In the genomic region with DNA sequence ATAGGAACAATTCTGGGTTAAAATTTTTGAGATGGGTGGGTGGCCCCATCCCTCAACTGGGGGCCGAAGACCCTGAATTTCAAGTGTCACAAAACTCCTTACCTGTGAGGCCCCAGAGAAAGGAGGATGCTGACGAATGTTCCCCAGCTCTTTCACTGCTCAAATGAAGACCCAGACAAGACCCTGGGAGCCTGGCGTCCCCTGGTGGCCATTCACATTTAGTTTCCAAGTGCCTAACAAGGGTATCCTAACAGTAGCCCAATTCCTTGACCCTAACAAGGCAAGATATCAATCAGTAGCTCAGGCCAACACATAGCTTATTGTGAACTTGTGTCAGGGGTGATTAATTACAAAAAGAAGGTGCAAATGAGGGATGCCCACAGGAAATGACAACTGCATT, we compare ENCODE assay signal across 8 mouse cellular contexts.
DNase-seq lines count a peak whose midpoint lies in the region; ATAC-seq and TF ChIP-seq lines count a peak whose summit lies in the region.

No protein-coding gene starts in this region.

- POLR2A ChIA-PET in Patski (lab: Charles Lee) = no interaction called here

- DNase-seq in hindbrain, embryonic 10.5 days (ENCODE audit: low spot score) = peak; percentile 54
- DNase-seq in 3T3-L1 (ENCODE audit: low read depth, low spot score) = peak; percentile 33
- DNase-seq in Patski (ENCODE audit: low read depth, low spot score) = no peak
- peak; percentile 41 to 64 for DNase-seq in cerebellum, postnatal 4 days (ENCODE audit: low spot score in 2 of 2)
- DNase-seq in hindbrain, postnatal 0 days (ENCODE audit: low spot score) = peak; percentile 60
- DNase-seq in neural tube, embryonic 11.5 days (ENCODE audit: low spot score) = peak; percentile 66

- no peaks in the 10 kb centered on the region for H3K27me3 ChIP-seq in hindbrain, embryonic 10.5 days (ENCODE audit: insufficient read depth, poor library complexity, severe bottlenecking)
- H3K27me3 ChIP-seq in hindbrain, embryonic 13.5 days = no peaks in the 10 kb centered on the region
- peaks cover 19% of the 10 kb centered on the region for H3K27me3 ChIP-seq in Patski
- H3K27me3 ChIP-seq in hindbrain, postnatal 0 days (ENCODE audit: insufficient read depth, low read length) = no peaks in the 10 kb centered on the region
- H3K27me3 ChIP-seq in neural tube, embryonic 11.5 days (ENCODE audit: control insufficient read depth, insufficient read depth, low read length) = no peaks in the 10 kb centered on the region

- H3K9ac ChIP-seq in hindbrain, embryonic 13.5 days = no peak overlapping the region
- H3K9ac ChIP-seq in hindbrain, postnatal 0 days (replicated peaks; ENCODE audit: low read length) = no peak overlapping the region
- H3K9ac ChIP-seq in neural tube, embryonic 11.5 days (ENCODE audit: low read length) = no peak overlapping the region

- 28% methylated on average over 3 of the region's 3 CpGs for WGBS in hindbrain, embryonic 10.5 days
- 25% methylated on average over 3 of the region's 3 CpGs for WGBS in hindbrain, embryonic 13.5 days
- 34% methylated on average over 3 of the region's 3 CpGs for WGBS in hindbrain, postnatal 0 days
- 32% methylated on average over 3 of the region's 3 CpGs for WGBS in neural tube, embryonic 11.5 days

- TF ChIP-seq CTCF in Patski (IDR thresholded peaks at IDR 0.05) = peak; percentile 72
- TF ChIP-seq CTCF in hindbrain, postnatal 0 days (IDR thresholded peaks at IDR 0.05; ENCODE audit: low read depth) = peak; percentile 90

- no peaks in the 10 kb centered on the region for H3K9me3 ChIP-seq in hindbrain, embryonic 10.5 days
- no peaks in the 10 kb centered on the region for H3K9me3 ChIP-seq in hindbrain, embryonic 13.5 days
- no peaks in the 10 kb centered on the region for H3K9me3 ChIP-seq in hindbrain, postnatal 0 days (ENCODE audit: low read length)
- H3K9me3 ChIP-seq in neural tube, embryonic 11.5 days (ENCODE audit: control insufficient read depth, low read length) = no peaks in the 10 kb centered on the region

- no peak overlapping the region for H3K4me2 ChIP-seq in hindbrain, embryonic 13.5 days
- H3K4me2 ChIP-seq in hindbrain, postnatal 0 days (ENCODE audit: low read depth, low read length) = no peak overlapping the region
- H3K4me2 ChIP-seq in neural tube, embryonic 11.5 days (ENCODE audit: low read depth) = no peak overlapping the region

- no peak overlapping the region for H3K4me3 ChIP-seq in hindbrain, embryonic 10.5 days
- no peak overlapping the region for H3K4me3 ChIP-seq in hindbrain, embryonic 13.5 days
- H3K4me3 ChIP-seq in hindbrain, postnatal 0 days (ENCODE audit: low read length) = no peak overlapping the region
- no peak overlapping the region for H3K4me3 ChIP-seq in neural tube, embryonic 11.5 days (ENCODE audit: low read depth, low read length)

- CTCF ChIA-PET in Patski (lab: Charles Lee) = interaction anchor here (0.7 kb wide), 1 partner anchor 22 kb away, joined by 3 read pairs; no protein-coding TSS in a partner anchor

- no peaks in the 10 kb centered on the region for H3K36me3 ChIP-seq in hindbrain, embryonic 10.5 days
- H3K36me3 ChIP-seq in hindbrain, embryonic 13.5 days = no peaks in the 10 kb centered on the region
- no peaks in the 10 kb centered on the region for H3K36me3 ChIP-seq in hindbrain, postnatal 0 days (ENCODE audit: insufficient read depth, low read length)
- no peaks in the 10 kb centered on the region for H3K36me3 ChIP-seq in neural tube, embryonic 11.5 days (ENCODE audit: control insufficient read depth, insufficient read depth, low read length)

- H3K4me1 ChIP-seq in hindbrain, embryonic 10.5 days (replicated peaks) = peaks cover 10% of the 10 kb centered on the region
- H3K4me1 ChIP-seq in hindbrain, embryonic 13.5 days (replicated peaks) = peaks cover 11% of the 10 kb centered on the region
- peaks cover 7% of the 10 kb centered on the region for H3K4me1 ChIP-seq in hindbrain, postnatal 0 days (ENCODE audit: insufficient read depth, low read length)
- H3K4me1 ChIP-seq in neural tube, embryonic 11.5 days (ENCODE audit: control insufficient read depth, insufficient read depth, low read length) = no peaks in the 10 kb centered on the region

- in situ Hi-C loops in Patski (cut with MboI; ENCODE audit: low pct_unique_long_range_greater_than_20kb) = no loop called here

- H3K27ac ChIP-seq in hindbrain, embryonic 10.5 days = no peak overlapping the region
- no peak overlapping the region for H3K27ac ChIP-seq in hindbrain, embryonic 13.5 days
- no peak overlapping the region for H3K27ac ChIP-seq in hindbrain, postnatal 0 days
- no peak overlapping the region for H3K27ac ChIP-seq in neural tube, embryonic 11.5 days (ENCODE audit: low read depth, low read length)

- ATAC-seq in hindbrain, embryonic 13.5 days (ENCODE audit: low FRiP score) = no peak
- no peak for ATAC-seq in Patski
- ATAC-seq in hindbrain, postnatal 0 days = no peak
- no peak for ATAC-seq in neural tube, embryonic 11.5 days (ENCODE audit: insufficient read depth, low FRiP score, low TSS enrichment)
- no peak for ATAC-seq in granulocyte monocyte progenitor cell, adult 5-6 weeks (replicated peaks; ENCODE audit: poor library complexity, severe bottlenecking)
